Mouse (Mus musculus) kidney, adult 2 months (tissue): ENCODE results near the gene Gm8947.

Experiments
- CTCF ChIP-seq: fragments of 200-500 bp; conservative IDR thresholded peaks from 2 replicates; pipeline ENCODE4 v1.5.1; 2011; ENCODE audit warnings: low read depth, mild to moderate bottlenecking, control low read depth, low read length, moderate library complexity, mixed read lengths; ENCODE audit not compliant: insufficient read depth, insufficient read length
- POLR2A ChIP-seq: fragments of 200-500 bp; IDR thresholded peaks from one replicate; pipeline ENCODE4 v1.6.1; 2011; ENCODE audit warnings: low read depth, low read length, control low read depth

DNA sequence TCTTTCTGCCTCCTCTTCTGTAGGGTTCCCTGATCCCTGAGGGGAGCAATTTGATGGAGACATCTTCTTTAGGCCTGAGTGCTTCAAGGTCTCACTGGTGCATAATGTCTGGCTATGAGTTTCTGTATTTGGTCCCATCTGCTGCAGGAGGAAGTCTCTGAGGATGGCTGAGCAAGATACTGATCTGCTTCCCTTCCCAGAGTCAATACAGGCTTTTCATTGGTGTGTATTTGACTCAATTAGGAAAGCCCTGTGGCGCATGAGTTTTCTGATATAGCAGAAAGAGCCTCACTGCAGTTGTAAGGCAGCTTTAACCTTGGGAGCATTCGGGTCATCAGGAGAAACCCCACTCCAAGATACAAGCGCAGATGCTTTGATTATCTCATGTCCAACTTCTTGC, 36.0 kb upstream of the Gm8947 start:
- no peak for TF ChIP-seq POLR2A
- TF ChIP-seq CTCF = no peak
